Mouse (Mus musculus) G1E (cell line): Measurements from ENCODE around the gene Nmnat3.

ENCODE experiments used
- CTCF ChIP-seq: IDR thresholded peaks from 2 replicates; pipeline ENCODE4 v1.5.1; 2012; ENCODE audit warnings: low read depth, low read length, inconsistent platforms, mixed read lengths
- GATA1 ChIP-seq: IDR thresholded peaks from 2 replicates; pipeline ENCODE4 v1.6.1; 2012; ENCODE audit warnings: borderline replicate concordance, low read length, inconsistent platforms, mixed read lengths
- GATA2 ChIP-seq: IDR thresholded peaks from 2 replicates; pipeline ENCODE4 v1.6.1; 2012; ENCODE audit warnings: low read depth, low read length, inconsistent platforms, borderline replicate concordance
- POLR2AphosphoS5 ChIP-seq: IDR thresholded peaks from 2 replicates; pipeline ENCODE4 v1.6.1; 2012; ENCODE audit warnings: low read depth, low read length, inconsistent platforms; ENCODE audit not compliant: insufficient replicate concordance

GRCm38 (mm10) chr9:98350318-98351144 is 63.3 kb downstream of the Nmnat3 start:
- no peak for TF ChIP-seq CTCF
- TF ChIP-seq GATA2: no peak
- no peak for TF ChIP-seq GATA1
- TF ChIP-seq POLR2AphosphoS5: no peak
